Mouse (Mus musculus): ENCODE measurements at regions not wholly inside any gene's neighbourhood (a gene's known extent, or its start where the extent isn't known, plus 50 kb on each side); places are given as distances from the start of the nearest gene placed in this dataset.

- no peak for DNase-seq (ENCODE audit: low spot score in 2 of 2)
Measured at GRCm38 (mm10) chr17:51528161-51528560, 304.9 kb downstream of the Satb1 start.

DNA sequence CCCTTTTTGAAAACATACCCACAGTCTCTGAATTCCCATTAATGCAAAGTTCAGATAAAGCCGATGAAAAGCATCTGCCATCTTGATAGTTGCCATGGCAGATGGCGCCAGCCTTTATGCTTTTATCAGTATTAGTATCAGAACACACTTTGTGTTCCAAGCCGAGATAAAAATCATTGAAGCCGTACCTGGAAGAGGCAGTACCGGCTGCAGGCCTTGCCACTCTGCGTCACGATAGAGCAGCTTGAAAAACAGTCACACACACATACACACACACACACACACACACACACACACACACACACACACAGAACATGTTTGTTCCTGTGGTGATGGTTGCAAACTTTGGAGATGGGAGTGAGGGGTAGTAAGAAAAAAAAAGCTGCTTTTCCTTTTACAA is 306.2 kb downstream of the Satb1 start:
- DNase-seq (ENCODE audit: low spot score in 2 of 2): no peak

- DNase-seq (ENCODE audit: low spot score in 2 of 2): no peak
Measured at GRCm38 (mm10) chr17:51526464-51526863, 306.6 kb downstream of the Satb1 start.

DNA sequence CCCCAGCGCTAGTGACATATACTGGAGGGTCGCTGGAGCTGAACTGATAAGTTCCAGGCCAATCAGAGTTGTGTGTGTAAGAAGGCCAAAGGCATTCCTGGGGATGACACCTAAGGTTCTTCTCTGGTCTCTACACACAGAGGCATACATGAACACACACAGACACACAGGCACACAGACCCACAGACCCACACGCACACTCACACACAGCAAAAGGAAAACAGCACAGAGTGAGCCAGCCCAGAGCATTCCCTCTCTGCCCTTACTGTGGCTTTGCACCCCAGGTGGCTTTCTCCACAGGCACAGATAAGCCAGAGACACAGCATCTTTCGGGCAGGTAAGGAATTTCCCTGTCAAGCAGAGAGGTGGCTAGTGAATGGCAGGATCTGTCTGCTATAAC is 307.1 kb downstream of the Satb1 start:
- no peak for DNase-seq (ENCODE audit: low spot score in 2 of 2)

GRCm38 (mm10) chr17:51525219-51525618 is 307.9 kb downstream of the Satb1 start:
- DNase-seq (ENCODE audit: low spot score in 2 of 2): no peak

DNA sequence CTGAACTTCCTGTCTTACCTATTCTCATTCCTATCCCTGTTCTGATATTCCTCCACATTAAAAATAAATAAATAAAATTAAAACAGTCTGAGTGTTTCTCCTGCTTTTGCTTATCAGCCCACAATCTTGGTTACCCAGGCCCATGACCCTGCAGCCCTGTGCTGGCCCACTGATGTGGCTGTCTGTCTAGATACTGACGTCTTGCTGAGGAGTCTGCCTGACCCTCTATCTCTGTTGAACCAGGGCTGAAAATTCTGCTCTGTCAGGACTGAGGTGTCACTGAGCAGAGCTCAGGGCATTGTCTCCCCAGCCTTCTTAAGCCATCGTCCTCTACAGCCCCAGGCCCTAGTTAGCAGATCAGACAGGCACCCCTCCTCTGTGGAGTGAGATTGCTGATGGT is 321.2 kb downstream of the Satb1 start:
- no peak for DNase-seq (ENCODE audit: low spot score in 2 of 2)

DNA sequence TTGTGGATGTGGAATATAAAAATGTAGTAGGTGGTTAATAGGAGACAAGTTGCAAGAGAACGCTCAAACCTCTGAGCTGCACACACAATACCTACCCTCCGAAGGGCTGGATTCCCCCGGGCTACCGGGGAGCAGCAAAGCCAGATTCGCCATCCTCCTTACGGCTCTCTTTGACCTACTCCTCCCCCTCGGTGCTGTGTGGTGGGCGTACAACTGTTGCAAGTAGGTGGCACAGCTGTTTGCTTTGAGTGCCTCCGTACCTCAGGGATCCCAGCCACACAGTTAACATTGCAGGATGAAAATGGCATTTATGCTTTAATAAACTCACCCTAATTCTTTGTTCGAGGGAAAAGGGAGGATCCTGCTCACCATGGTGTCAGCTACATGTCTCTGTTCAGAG is 321.6 kb upstream of the Tbc1d5 start:
- peak in 1 of 2 experiments; percentile 14 for DNase-seq (ENCODE audit: low spot score in 2 of 2)

GRCm38 (mm10) chr17:51499541-51499940 is 320.4 kb upstream of the Tbc1d5 start:
- no peak for DNase-seq (ENCODE audit: low spot score in 2 of 2)

DNA sequence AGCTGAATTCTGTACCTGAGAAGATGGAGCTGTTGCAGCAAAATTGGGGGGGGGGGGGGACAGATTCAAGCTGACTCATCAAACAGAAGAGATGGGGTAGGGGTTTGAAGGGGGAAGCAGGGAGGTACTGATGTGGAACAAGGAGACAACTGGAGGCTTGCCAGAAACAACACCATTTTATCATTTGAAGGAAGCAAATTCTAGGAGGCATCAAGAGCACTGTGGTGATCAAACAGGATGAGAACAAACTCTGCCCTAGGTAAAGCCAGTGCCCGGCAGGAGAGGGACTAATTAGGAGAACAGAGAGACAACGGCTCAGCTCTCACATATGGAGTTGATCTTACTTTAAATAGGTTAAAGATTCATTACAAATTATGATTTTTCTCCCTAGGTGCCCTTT is 315.9 kb upstream of the Tbc1d5 start:
- no peak for DNase-seq (ENCODE audit: low spot score in 2 of 2)

DNA sequence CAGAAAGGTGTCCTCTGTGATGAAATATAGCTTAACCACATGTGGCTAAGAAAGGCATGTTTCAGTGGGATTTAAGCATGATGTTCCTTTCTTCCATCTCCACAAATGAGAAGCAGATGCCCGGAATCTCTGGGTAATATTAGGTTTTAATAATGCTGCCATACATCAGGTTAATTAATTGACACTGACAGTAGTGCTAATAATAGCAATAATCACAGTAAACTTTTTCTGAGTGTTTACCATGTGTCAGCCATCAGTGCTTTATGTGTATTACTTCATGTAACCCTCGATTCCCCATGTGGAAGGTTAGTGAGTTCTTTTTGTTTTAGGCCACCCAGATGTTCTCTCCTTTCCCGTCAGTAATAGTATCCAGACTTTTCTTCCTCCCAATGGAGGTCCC is 310.2 kb upstream of the Tbc1d5 start:
- no peak for DNase-seq (ENCODE audit: low spot score in 2 of 2)

DNA sequence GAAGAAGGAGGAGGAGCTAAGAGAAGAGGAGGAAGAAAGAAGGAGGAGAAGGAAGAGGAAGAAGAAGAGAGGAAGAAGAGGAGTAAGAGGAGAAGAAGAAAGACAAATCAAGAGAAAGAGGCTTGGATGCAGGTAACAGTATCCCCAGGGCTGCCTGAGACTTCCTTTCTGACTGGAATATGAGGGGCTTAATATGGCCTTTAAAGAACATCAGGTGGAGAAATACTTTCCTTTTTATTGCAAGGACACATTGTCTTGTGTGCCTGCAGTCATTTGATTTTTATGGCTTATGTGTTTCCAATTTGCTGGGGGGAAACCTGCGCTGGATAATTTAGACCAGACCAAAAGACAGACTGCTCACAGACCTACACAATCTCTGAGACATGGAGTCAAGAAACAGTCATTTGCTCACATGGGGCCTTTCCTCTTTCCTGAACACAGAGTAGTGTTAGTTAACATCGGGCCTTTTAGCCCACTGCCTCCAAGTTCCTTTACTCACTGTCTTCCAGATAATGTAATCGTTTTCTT is 308.8 kb upstream of the Tbc1d5 start:
- no peak for DNase-seq (ENCODE audit: low spot score in 2 of 2)

DNA sequence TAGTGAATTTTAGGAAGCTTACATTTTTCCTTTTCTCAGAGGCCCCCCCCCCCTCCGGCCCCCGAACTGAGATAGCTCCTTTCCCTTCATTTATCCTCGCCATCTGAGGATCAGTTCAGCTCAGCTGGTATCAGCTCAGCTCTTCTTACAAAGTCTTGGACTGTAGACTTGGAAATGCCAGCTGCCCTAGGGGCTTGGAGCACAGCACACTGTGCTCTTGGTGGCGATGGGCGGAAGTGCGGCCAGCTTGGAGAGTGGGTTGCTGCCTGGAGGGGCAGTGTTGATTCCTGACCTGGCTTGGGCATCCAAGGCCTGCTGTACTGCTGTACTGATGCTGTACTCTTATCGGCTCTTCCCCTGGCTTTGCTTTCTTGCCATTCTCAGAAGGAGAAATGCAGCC is 298.7 kb upstream of the Tbc1d5 start:
- DNase-seq (ENCODE audit: low spot score in 2 of 2): no peak

DNA sequence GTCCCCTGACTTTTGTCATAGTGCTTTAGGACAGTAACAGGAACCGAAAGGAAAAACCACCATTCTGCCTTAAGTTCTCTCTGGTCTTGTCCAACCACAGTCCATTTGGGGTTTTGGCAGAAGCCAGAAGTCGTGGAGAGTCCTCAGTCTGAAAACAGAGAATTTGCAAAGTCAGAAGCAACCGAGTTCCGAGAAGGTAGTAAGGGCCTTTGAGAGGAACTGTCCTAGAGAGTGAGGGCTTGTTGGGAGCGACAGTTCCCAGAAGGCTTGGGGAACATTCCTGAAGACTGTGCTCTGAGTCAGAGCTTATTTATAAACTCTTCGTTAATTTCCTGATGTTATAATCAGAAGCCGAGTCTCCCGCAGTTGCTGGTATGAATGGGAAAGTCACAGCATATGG is 298.3 kb upstream of the Tbc1d5 start:
- DNase-seq (ENCODE audit: low spot score in 2 of 2): no peak

- DNase-seq (ENCODE audit: low spot score in 2 of 2): no peak
Measured at GRCm38 (mm10) chr17:51462137-51462880, 283.2 kb upstream of the Tbc1d5 start.

- no peak for DNase-seq (ENCODE audit: low spot score in 2 of 2)
Measured at GRCm38 (mm10) chr17:51461248-51461647, 282.1 kb upstream of the Tbc1d5 start.

DNA sequence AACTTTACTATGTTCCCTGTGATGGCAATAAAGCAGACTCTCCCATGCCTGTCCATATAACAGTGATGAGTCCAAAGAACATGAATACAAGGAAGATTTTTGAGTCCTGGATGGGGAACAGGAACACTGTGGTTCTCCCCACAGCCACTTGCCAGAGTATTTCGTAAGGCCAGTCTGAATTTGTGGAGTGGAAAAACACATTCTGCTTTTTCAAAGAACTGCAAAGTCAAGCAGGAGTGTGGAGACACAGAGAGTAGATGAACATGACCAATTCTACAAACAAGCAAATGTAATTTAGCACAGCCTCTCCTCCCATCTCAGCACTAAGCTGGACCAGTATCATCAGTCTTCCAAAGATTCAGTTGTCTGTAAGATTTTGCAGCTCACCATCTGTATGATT is 280.0 kb upstream of the Tbc1d5 start:
- no peak for DNase-seq (ENCODE audit: low spot score in 2 of 2)

DNA sequence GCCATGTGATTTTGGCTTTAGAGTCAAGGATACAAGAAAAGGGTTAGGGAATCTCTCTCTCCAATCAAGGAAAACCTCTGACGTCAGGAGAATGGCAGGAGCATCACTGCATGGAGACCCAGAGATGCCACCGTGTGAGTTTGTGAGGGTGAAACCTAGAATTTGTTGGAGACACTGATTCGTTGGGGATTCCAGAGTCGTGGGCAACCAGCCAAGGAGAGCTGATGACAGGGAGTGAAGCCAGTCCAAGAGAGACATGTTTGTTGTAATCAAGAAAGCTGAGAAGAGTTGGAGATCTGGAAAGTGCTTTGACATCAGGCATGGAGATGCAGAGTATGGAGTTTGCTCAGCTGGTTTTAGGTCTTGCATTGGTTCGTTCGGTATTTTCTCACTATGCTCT is 236.6 kb upstream of the Tbc1d5 start:
- DNase-seq (ENCODE audit: low spot score in 2 of 2): no peak

DNA sequence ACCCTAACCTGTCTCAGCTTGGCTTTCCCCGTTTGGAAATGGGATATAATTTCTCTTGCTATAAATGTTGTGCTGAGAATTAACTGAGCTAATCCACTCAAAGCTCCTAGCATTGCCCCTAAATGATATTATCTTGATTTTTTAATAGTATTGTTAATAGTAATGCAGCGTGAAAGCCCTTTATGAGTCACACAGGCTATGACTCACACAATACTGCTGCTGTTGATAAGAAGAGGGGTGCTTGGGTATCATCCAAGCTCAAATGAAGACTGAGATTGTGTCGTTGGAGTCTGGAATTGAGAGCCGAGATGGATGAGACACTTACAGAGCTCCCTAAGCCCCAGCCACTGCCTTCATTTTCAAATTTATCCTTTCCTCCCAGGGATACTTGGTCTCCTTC is 235.2 kb upstream of the Tbc1d5 start:
- no peak for DNase-seq (ENCODE audit: low spot score in 2 of 2)

DNA sequence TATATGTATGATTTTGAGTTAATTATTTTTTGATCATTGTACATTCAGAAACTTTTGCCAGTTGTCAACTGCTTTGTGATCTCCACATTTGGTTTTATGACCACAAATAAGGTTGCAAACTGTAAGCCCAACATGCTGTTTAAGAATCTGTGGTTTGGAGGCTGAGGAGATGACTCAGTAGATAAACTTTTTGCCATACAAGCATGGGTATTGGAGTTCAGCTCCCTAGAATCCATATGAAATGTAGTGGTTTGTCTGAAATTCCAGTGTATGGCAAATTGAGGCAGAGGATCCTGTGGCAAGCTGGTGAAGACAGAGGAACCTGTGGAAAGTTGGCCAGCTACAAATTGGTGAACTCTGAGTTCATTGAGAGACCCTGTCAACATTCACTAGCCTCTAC is 234.6 kb upstream of the Tbc1d5 start:
- no peak for DNase-seq (ENCODE audit: low spot score in 2 of 2)

- DNase-seq (ENCODE audit: low spot score in 2 of 2): no peak
Measured at GRCm38 (mm10) chr17:51411545-51412094, 232.5 kb upstream of the Tbc1d5 start.

DNA sequence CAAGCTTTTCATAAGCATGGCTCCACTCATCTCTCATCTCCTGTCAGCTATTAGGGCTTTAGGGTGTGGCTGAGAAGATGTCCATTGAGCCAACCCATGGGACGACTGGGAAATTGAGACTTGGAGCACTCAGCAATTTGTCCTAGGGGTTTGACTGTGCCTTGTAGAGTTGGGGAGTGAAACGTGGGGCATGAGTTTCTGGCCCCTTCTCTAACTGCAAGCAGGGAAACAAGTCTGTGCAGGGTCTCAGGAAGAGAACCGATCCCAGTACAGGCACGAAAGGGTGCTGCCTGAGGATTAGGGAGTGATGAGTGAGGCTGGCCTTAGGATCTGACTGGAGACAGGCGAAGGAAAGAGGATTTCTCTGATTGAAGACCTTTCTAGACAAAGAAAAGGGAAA is 229.7 kb upstream of the Tbc1d5 start:
- no peak for DNase-seq (ENCODE audit: low spot score in 2 of 2)

DNA sequence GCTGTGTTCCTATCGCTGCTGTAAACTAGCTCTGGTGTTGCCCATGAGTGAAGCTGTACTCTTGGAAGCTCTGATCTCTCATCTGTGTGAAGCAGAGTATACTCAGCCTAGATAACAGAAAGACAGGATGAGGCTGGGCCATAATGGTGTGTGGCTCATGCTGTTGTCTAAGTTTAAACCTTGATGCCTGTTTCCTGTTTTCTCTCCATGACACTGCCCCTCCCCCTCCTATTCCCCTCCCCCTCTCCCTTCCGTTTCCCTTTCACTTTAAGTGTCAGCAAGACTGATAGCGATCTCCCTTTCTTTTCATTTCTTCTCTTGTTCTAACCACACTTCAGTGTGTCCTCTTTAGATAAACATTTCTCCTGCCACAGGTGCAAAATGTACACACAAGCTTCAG is 229.2 kb upstream of the Tbc1d5 start:
- DNase-seq (ENCODE audit: low spot score in 2 of 2): no peak

DNA sequence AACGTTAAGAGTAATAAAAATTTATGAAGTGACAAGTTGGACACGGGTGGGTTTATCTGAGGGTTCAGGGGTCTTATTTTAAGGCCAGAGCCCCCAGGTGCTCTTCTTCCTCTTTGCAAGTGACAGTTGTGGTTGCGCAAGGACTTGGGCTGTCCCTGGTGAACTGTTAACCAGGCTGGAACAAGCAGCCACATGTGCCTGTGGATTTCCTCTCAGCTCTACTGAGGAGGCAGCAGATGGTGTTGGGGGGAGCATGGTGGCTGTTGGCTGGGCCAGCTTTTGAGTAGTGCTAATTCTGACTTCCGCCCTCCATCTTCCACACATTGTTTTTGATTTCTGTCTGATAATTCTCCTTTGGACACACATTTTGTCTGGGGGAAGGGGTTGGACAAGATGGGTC is 227.9 kb upstream of the Tbc1d5 start:
- DNase-seq (ENCODE audit: low spot score in 2 of 2): no peak

All from left cerebral cortex, adult 8-10 months (tissue).